In the genomic region with DNA sequence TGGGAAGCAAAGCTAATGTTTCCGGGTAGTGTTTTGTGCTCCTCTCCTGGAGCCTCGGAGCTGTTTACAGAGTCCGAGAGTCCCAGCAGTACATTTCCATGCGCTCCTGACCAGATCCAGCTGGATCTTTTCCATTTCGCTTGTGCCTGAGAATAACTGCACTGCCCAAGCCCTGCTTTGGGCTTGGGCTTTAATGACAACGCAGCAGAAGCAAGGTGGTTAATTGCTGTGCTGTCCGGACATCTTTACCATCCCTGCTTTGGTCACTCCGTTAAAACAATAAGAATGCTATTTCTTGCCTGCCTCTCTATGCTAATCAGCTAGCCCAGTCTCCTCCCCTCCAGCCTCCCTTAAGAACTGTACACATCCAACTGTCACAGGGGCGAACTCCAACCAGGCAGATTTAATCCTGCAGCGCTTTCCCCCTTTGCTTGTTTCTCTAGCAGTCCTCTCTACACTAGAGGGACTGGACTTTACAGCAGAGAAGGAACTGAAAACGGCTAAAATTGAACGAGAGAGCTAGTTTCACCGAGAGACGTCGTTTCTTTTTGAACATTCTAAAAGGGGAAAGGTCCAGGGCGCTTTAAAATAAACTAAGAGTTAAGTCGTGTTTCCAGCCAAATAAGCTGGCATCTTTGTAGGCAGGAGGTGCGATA, we compare ENCODE assay signal across 8 mouse cellular contexts. TPM values are rescaled to one million over a fixed set of nuclear protein-coding genes. Genes with fewer than 3 reads are reported as not detected.
DNase-seq lines count a peak whose midpoint lies in the region; ATAC-seq and TF ChIP-seq lines count a peak whose summit lies in the region.

A gene (plus strand): TSS at position 377 of the 656 bp plus-strand sequence.

- H3K9me3 ChIP-seq in hindbrain, embryonic 13.5 days: no peaks in the 10 kb centered on the region
- no peaks in the 10 kb centered on the region for H3K9me3 ChIP-seq in hindbrain, embryonic 11.5 days (ENCODE audit: control insufficient read depth, low read length)
- H3K9me3 ChIP-seq in hindbrain, embryonic 15.5 days: no peaks in the 10 kb centered on the region
- H3K9me3 ChIP-seq in midbrain, postnatal 0 days (ENCODE audit: low read length): no peaks in the 10 kb centered on the region

- no peak for DNase-seq in hindbrain, embryonic 11.5 days (ENCODE audit: low spot score)
- peak; percentile 40 to 48 for DNase-seq in cerebellum, adult 18-20 months
- DNase-seq in left cerebral cortex, postnatal 14 days (ENCODE audit: low spot score in 2 of 2): peak; percentile 18 to 55
- DNase-seq in midbrain, postnatal 0 days (ENCODE audit: low spot score): peak; percentile 63
- no peak for DNase-seq in B cell, adult 2 months
- DNase-seq in urinary bladder, adult 18-20 months (ENCODE audit: low spot score in 2 of 2): no peak

- no peak for TF ChIP-seq CTCF in midbrain, postnatal 0 days (IDR thresholded peaks at IDR 0.05)

- ATAC-seq in hindbrain, embryonic 13.5 days (ENCODE audit: low FRiP score): no peak; the same call in 1 of the 2 replicates
- ATAC-seq in hindbrain, embryonic 11.5 days (ENCODE audit: low FRiP score): no peak
- peak; percentile 73; the same call in 1 of the 2 replicates for ATAC-seq in hindbrain, embryonic 15.5 days (ENCODE audit: low FRiP score, low read depth)
- peak; percentile 74 for ATAC-seq in midbrain, postnatal 0 days (ENCODE audit: low FRiP score)

- H3K27ac ChIP-seq in hindbrain, embryonic 13.5 days: no peak within 1 kb of the TSS
- no peak within 1 kb of the TSS for H3K27ac ChIP-seq in hindbrain, embryonic 11.5 days (ENCODE audit: low read depth, low read length)
- H3K27ac ChIP-seq in hindbrain, embryonic 15.5 days (replicated peaks): 0 out of 2 replicates have a peak within 1 kb of the TSS, but pooled peaks have one; percentile 16
- peak within 1 kb of the TSS; percentile 47 for H3K27ac ChIP-seq in midbrain, postnatal 0 days (ENCODE audit: low read depth, low read length)

- no peaks in the 10 kb centered on the region for H3K36me3 ChIP-seq in hindbrain, embryonic 13.5 days
- no peaks in the 10 kb centered on the region for H3K36me3 ChIP-seq in hindbrain, embryonic 11.5 days (ENCODE audit: control insufficient read depth, insufficient read depth, low read length)
- no peaks in the 10 kb centered on the region for H3K36me3 ChIP-seq in hindbrain, embryonic 15.5 days
- H3K36me3 ChIP-seq in midbrain, postnatal 0 days (ENCODE audit: insufficient read depth, low read length): no peaks in the 10 kb centered on the region

- H3K4me3 ChIP-seq in hindbrain, embryonic 13.5 days: no peak within 1 kb of the TSS
- no peak within 1 kb of the TSS for H3K4me3 ChIP-seq in hindbrain, embryonic 11.5 days (ENCODE audit: low read depth, low read length)
- 0 out of 2 replicates have a peak within 1 kb of the TSS, but pooled peaks have one; percentile 0 for H3K4me3 ChIP-seq in hindbrain, embryonic 15.5 days
- peak within 1 kb of the TSS; percentile 21 for H3K4me3 ChIP-seq in midbrain, postnatal 0 days (ENCODE audit: low read depth, low read length)

- peak within 1 kb of the TSS; percentile 21; the same call in 1 of the 2 replicates for H3K4me2 ChIP-seq in hindbrain, embryonic 13.5 days
- no peak within 1 kb of the TSS for H3K4me2 ChIP-seq in hindbrain, embryonic 11.5 days (replicated peaks; ENCODE audit: low read depth, low read length)
- H3K4me2 ChIP-seq in hindbrain, embryonic 15.5 days: peak within 1 kb of the TSS; percentile 42
- H3K4me2 ChIP-seq in midbrain, postnatal 0 days (ENCODE audit: low read depth, low read length, poor library complexity, severe bottlenecking): peak within 1 kb of the TSS; percentile 44

- 64% methylated on average over 18 of the region's 18 CpGs for WGBS in hindbrain, embryonic 13.5 days
- 69% methylated on average over 18 of the region's 18 CpGs for WGBS in hindbrain, embryonic 11.5 days
- WGBS in hindbrain, embryonic 15.5 days: 59% methylated on average over 18 of the region's 18 CpGs
- 48% methylated on average over 18 of the region's 18 CpGs for WGBS in midbrain, postnatal 0 days

- 0 out of 2 replicates have a peak, but pooled peaks cover 3% of the 10 kb centered on the region for H3K4me1 ChIP-seq in hindbrain, embryonic 13.5 days (replicated peaks)
- H3K4me1 ChIP-seq in hindbrain, embryonic 11.5 days (replicated peaks; ENCODE audit: control insufficient read depth, insufficient read depth, low read length): no peaks in the 10 kb centered on the region
- 0 out of 2 replicates have a peak, but pooled peaks cover 5% of the 10 kb centered on the region for H3K4me1 ChIP-seq in hindbrain, embryonic 15.5 days (replicated peaks)
- H3K4me1 ChIP-seq in midbrain, postnatal 0 days (ENCODE audit: insufficient read depth, low read length): no peaks in the 10 kb centered on the region

- intact Hi-C loops in left cerebral cortex, postnatal 14 days (cut with DNase I): no loop called here

- no peak within 1 kb of the TSS for H3K9ac ChIP-seq in hindbrain, embryonic 13.5 days
- no peak within 1 kb of the TSS for H3K9ac ChIP-seq in hindbrain, embryonic 11.5 days (ENCODE audit: low read depth, low read length)
- no peak within 1 kb of the TSS for H3K9ac ChIP-seq in hindbrain, embryonic 15.5 days
- H3K9ac ChIP-seq in midbrain, postnatal 0 days (replicated peaks; ENCODE audit: low read length, poor library complexity, severe bottlenecking): peak within 1 kb of the TSS; percentile 37; the same call in 1 of the 2 replicates

- H3K27me3 ChIP-seq in hindbrain, embryonic 13.5 days: no peaks in the 10 kb centered on the region
- H3K27me3 ChIP-seq in hindbrain, embryonic 11.5 days (ENCODE audit: control insufficient read depth, insufficient read depth, low read length): no peaks in the 10 kb centered on the region
- no peaks in the 10 kb centered on the region for H3K27me3 ChIP-seq in hindbrain, embryonic 15.5 days
- no peaks in the 10 kb centered on the region for H3K27me3 ChIP-seq in midbrain, postnatal 0 days (ENCODE audit: insufficient read depth, low read length)

RNA-seq across cellular contexts. Expression of the gene that starts here (rescaled TPM):
- polyA plus RNA-seq in hindbrain, embryonic 13.5 days (2015; fragmentation: Nextera tagmentation; extraction: Ambion mirVana): 14.0 and 14.4 TPM in 2 replicates
- polyA plus RNA-seq in hindbrain, embryonic 11.5 days (2014; fragmentation: Nextera tagmentation; extraction: Ambion mirVana): 0.45 and 0.64 TPM in 2 replicates
- 12.4 and 14.1 TPM in 2 replicates for polyA plus RNA-seq in hindbrain, embryonic 15.5 days (2015; fragmentation: Nextera tagmentation; extraction: Ambion mirVana)
- total RNA-seq in left cerebral cortex, postnatal 14 days (2021): 10 to 100 TPM in 1 of 2 experiments, 1 to 10 TPM in 1; 9.3 to 12.7 TPM
- 14.5 and 29.5 TPM in 2 replicates for total RNA-seq in midbrain, postnatal 0 days (2014; rRNA removed)
- polyA plus RNA-seq in midbrain, postnatal 0 days (2015; fragmentation: Nextera tagmentation; extraction: Ambion mirVana): 15.0 and 15.5 TPM in 2 replicates

Comparison
In these comparisons a context has a peak if more than half of its experiments do, and no peak if none do; other contexts are left out.
1. ATAC-seq: peak in hindbrain, embryonic 15.5 days (single experiment) and midbrain, postnatal 0 days (single experiment); none in hindbrain, embryonic 13.5 days (single experiment) and hindbrain, embryonic 11.5 days (single experiment).
2. H3K27ac ChIP-seq: peak in hindbrain, embryonic 15.5 days (single experiment) and midbrain, postnatal 0 days (single experiment); none in hindbrain, embryonic 13.5 days (single experiment) and hindbrain, embryonic 11.5 days (single experiment).
3. H3K4me3 ChIP-seq: peak in hindbrain, embryonic 15.5 days (single experiment) and midbrain, postnatal 0 days (single experiment); none in hindbrain, embryonic 13.5 days (single experiment) and hindbrain, embryonic 11.5 days (single experiment).
4. DNase-seq: peak in cerebellum, adult 18-20 months (2 of 2), left cerebral cortex, postnatal 14 days (2 of 2) and midbrain, postnatal 0 days (single experiment); none in hindbrain, embryonic 11.5 days (single experiment), B cell, adult 2 months (0 of 2) and urinary bladder, adult 18-20 months (0 of 2).